Mouse (Mus musculus): ENCODE data around the gene Nova2. TPM values are rescaled to one million over a fixed set of nuclear protein-coding genes. Genes with fewer than 3 reads are reported as not detected.

The Nova2 gene
- polyA plus RNA-seq, 1 experiment, result not detected

GRCm38 (mm10) chr7:18893651-18894430, 31.8 kb upstream of the Nova2 start:
- Histone ChIP-seq H3K4me1 (ENCODE audit: control insufficient read depth, insufficient read depth, low read length) (no peaks in the 10 kb centered on the region), H3K27ac (ENCODE audit: insufficient read depth, low read depth, low read length) (no peak overlapping the region), H3K4me3 (ENCODE audit: insufficient read depth, low read length) (no peak overlapping the region)
- TF ChIP-seq POLR2A (IDR thresholded peaks at IDR 0.05; ENCODE audit: borderline replicate concordance, low read depth, low read length), result no peak
- no peak for TF ChIP-seq CTCF (IDR thresholded peaks at IDR 0.05; ENCODE audit: low read depth, low read length)

- Histone ChIP-seq H3K4me1 (ENCODE audit: control insufficient read depth, insufficient read depth, low read length) (no peaks in the 10 kb centered on the region), H3K4me3 (ENCODE audit: insufficient read depth, low read length) (no peak overlapping the region), H3K27ac (ENCODE audit: insufficient read depth, low read depth, low read length) (no peak overlapping the region)
- TF ChIP-seq CTCF (IDR thresholded peaks at IDR 0.05; ENCODE audit: low read depth, low read length) (peak; percentile 35; the same call in 1 of the 2 replicates), POLR2A (IDR thresholded peaks at IDR 0.05; ENCODE audit: borderline replicate concordance, low read depth, low read length) (no peak)
These were observed 29.2 kb upstream of the Nova2 start for GRCm38 (mm10) chr7:18896536-18896935.

- Histone ChIP-seq H3K27ac (ENCODE audit: insufficient read depth, low read depth, low read length) (no peak overlapping the region), H3K4me1 (ENCODE audit: control insufficient read depth, insufficient read depth, low read length) (no peaks in the 10 kb centered on the region), H3K4me3 (ENCODE audit: insufficient read depth, low read length) (no peak overlapping the region)
- no peak for TF ChIP-seq CTCF (IDR thresholded peaks at IDR 0.05; ENCODE audit: low read depth, low read length)
- no peak for TF ChIP-seq POLR2A (IDR thresholded peaks at IDR 0.05; ENCODE audit: borderline replicate concordance, low read depth, low read length)
These were observed 25.2 kb upstream of the Nova2 start for GRCm38 (mm10) chr7:18900513-18900912.

- H3K4me3 ChIP-seq (ENCODE audit: insufficient read depth, low read length), result no peak overlapping the region
- TF ChIP-seq POLR2A (IDR thresholded peaks at IDR 0.05; ENCODE audit: borderline replicate concordance, low read depth, low read length), result no peak
- no peak for TF ChIP-seq CTCF (IDR thresholded peaks at IDR 0.05; ENCODE audit: low read depth, low read length)
- no peaks in the 10 kb centered on the region for H3K4me1 ChIP-seq (ENCODE audit: control insufficient read depth, insufficient read depth, low read length)
- no peak overlapping the region for H3K27ac ChIP-seq (ENCODE audit: insufficient read depth, low read depth, low read length)
These were observed 23.2 kb upstream of the Nova2 start for GRCm38 (mm10) chr7:18902486-18902885.

- Histone ChIP-seq H3K4me1 (ENCODE audit: control insufficient read depth, insufficient read depth, low read length) (peaks cover 8% of the 10 kb centered on the region; the same call in 1 of the 2 replicates), H3K4me3 (ENCODE audit: insufficient read depth, low read length) (no peak overlapping the region), H3K27ac (ENCODE audit: insufficient read depth, low read depth, low read length) (no peak overlapping the region)
- TF ChIP-seq CTCF (IDR thresholded peaks at IDR 0.05; ENCODE audit: low read depth, low read length) (no peak), POLR2A (IDR thresholded peaks at IDR 0.05; ENCODE audit: borderline replicate concordance, low read depth, low read length) (no peak)
These were observed 20.7 kb upstream of the Nova2 start for GRCm38 (mm10) chr7:18904971-18905370.

GRCm38 (mm10) chr7:18909797-18910196, 15.9 kb upstream of the Nova2 start:
- Histone ChIP-seq H3K4me3 (ENCODE audit: insufficient read depth, low read length) (peak overlapping the region; percentile 82), H3K4me1 (ENCODE audit: control insufficient read depth, insufficient read depth, low read length) (peaks cover 14% of the 10 kb centered on the region; the same call in 1 of the 2 replicates), H3K27ac (ENCODE audit: insufficient read depth, low read depth, low read length) (no peak overlapping the region)
- TF ChIP-seq CTCF (IDR thresholded peaks at IDR 0.05; ENCODE audit: low read depth, low read length) (no peak), POLR2A (IDR thresholded peaks at IDR 0.05; ENCODE audit: borderline replicate concordance, low read depth, low read length) (no peak)

GRCm38 (mm10) chr7:18910241-18910831, 15.4 kb upstream of the Nova2 start, which contains the start of gene Ccdc61:
Gene Ccdc61, minus strand, starts transcription at chr7:18910415.
- no peak for TF ChIP-seq CTCF (IDR thresholded peaks at IDR 0.05; ENCODE audit: low read depth, low read length)
- no peak for TF ChIP-seq POLR2A (IDR thresholded peaks at IDR 0.05; ENCODE audit: borderline replicate concordance, low read depth, low read length)
- peak within 1 kb of the TSS; percentile 82 for H3K4me3 ChIP-seq (ENCODE audit: insufficient read depth, low read length)
- H3K4me1 ChIP-seq (ENCODE audit: control insufficient read depth, insufficient read depth, low read length), result peaks cover 14% of the 10 kb centered on the region; the same call in 1 of the 2 replicates
- no peak within 1 kb of the TSS; the same call in 1 of the 2 replicates for H3K27ac ChIP-seq (ENCODE audit: insufficient read depth, low read depth, low read length)

- peaks cover 2% of the 10 kb centered on the region; the same call in 1 of the 2 replicates for H3K4me1 ChIP-seq (ENCODE audit: control insufficient read depth, insufficient read depth, low read length)
- TF ChIP-seq POLR2A (IDR thresholded peaks at IDR 0.05; ENCODE audit: borderline replicate concordance, low read depth, low read length), result no peak
- TF ChIP-seq CTCF (IDR thresholded peaks at IDR 0.05; ENCODE audit: low read depth, low read length), result no peak
- H3K27ac ChIP-seq (ENCODE audit: insufficient read depth, low read depth, low read length), result no peak overlapping the region
- no peak overlapping the region for H3K4me3 ChIP-seq (ENCODE audit: insufficient read depth, low read length)
These were observed 9.4 kb upstream of the Nova2 start for GRCm38 (mm10) chr7:18916254-18916653.

- no peaks in the 10 kb centered on the region for H3K4me1 ChIP-seq (ENCODE audit: control insufficient read depth, insufficient read depth, low read length)
- no peak overlapping the region for H3K27ac ChIP-seq (ENCODE audit: insufficient read depth, low read depth, low read length)
- no peak overlapping the region for H3K4me3 ChIP-seq (ENCODE audit: insufficient read depth, low read length)
- TF ChIP-seq POLR2A (IDR thresholded peaks at IDR 0.05; ENCODE audit: borderline replicate concordance, low read depth, low read length) (no peak), CTCF (IDR thresholded peaks at IDR 0.05; ENCODE audit: low read depth, low read length) (no peak)
These were observed 7.8 kb upstream of the Nova2 start for GRCm38 (mm10) chr7:18917931-18918330.

GRCm38 (mm10) chr7:18921069-18921468, 4.6 kb upstream of the Nova2 start:
- no peak overlapping the region for H3K4me3 ChIP-seq (ENCODE audit: insufficient read depth, low read length)
- no peak for TF ChIP-seq CTCF (IDR thresholded peaks at IDR 0.05; ENCODE audit: low read depth, low read length)
- no peak for TF ChIP-seq POLR2A (IDR thresholded peaks at IDR 0.05; ENCODE audit: borderline replicate concordance, low read depth, low read length)
- no peak overlapping the region for H3K27ac ChIP-seq (ENCODE audit: insufficient read depth, low read depth, low read length)
- H3K4me1 ChIP-seq (ENCODE audit: control insufficient read depth, insufficient read depth, low read length), result no peaks in the 10 kb centered on the region

All from bone marrow macrophage, adult 2 months (primary cell).